Mouse (Mus musculus) layer of hippocampus, postnatal 36 days (tissue): Measurements from ENCODE around the gene Trim38. TPM values are rescaled to one million over a fixed set of nuclear protein-coding genes. Genes with fewer than 3 reads are reported as not detected.

Experiments
- DNase-seq, 2 experiments: peaks; one replicate each; pipeline ENCODE4 v3.0.0; 2022
- total RNA-seq, 2 experiments: library from RNA; stranded (reverse); gene quantifications; 2 replicates each; pipeline ENCODE4 v1.2.3; 2021

The Trim38 gene
- total RNA-seq, 2 experiments from 2014 or later: 0.18 TPM; not detected in 1

- peak; percentile 74 to 76 for DNase-seq
These were observed 23.3 kb upstream of the Trim38 start, which contains the start of gene Hist1h2bb for GRCm38 (mm10) chr13:23746201-23747080. TSS of gene Hist1h2bb (plus strand) at chr13:23746734.

DNA sequence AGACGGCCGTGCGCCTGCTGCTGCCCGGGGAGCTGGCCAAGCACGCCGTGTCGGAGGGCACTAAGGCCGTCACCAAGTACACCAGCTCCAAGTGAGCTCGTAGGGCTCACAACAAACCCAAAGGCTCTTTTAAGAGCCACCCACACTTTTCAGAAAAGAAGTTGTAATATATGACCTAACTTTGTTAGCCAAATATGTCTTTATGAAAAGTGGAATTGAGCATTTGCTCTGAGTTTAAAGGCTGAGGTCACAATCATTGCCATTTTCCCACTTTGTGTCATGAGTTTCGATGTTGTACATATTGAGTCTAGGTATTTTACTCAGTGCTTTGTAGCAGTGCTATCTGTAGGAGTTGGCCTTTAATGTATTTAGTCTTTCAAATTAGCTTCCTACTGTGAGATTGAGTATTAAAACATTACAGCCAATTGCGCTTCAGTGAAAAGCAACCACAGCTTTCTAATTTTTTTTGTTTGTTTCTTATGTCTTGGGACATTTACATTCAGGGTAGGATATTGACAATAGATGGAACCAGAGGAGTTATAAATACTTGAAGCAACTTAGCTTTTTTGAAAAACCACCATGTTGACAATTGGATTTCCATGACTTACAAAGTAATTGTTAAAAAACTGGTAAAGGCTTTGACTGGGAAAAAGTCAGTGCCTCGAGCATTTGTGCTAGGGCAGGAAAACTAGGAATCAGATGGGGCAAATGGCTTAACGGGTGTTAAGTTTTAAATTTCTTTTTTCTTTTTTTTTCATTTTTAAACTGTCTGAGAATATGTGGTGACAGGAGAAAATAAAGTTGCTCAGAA is 22.4 kb upstream of the Trim38 start:
- no peak for DNase-seq

DNA sequence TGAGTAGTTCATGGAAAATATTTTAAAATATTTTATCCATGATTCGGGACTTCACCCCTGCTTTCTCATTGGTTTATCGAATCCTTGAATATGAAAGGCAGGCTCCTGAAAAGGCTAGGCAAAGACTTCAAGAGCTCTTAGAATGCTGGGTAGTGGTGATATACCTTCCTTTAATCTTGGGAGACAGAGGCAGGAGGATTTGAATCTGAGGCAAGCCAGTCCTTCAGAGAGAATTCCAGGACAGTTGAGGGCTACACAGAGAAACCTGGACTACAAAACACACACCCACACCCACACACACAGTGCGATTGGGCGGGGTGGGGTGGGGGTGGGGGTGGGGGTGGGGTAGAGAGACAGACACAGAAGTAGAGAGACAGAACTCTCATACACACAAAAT is 21.8 kb upstream of the Trim38 start:
- DNase-seq: no peak

DNA sequence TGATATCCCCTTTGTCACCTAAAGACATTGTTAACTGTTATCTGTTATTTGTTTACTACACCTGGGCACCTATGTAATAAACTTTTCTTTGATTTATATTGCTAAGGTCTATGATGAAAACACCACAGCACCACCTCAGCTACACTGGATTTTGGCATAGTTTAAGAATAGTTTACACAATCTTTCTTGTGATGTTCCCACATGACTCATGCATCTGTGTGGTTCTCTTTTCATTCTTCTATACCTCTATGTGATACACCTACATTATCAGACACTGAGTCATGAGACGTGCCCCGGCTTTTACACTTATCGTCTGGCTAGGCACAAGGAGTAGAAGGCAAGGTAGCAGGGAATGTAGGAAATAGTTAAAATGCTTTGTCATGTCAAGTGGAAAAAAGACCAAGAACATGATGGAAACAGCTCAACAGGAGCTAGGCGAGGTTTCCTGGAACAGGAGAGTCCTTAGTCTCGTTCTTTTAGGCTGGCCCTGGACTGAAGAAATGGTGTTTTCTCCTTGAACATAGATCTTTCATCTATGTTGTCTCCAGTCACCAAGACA is 20.1 kb upstream of the Trim38 start:
- DNase-seq: no peak

DNA sequence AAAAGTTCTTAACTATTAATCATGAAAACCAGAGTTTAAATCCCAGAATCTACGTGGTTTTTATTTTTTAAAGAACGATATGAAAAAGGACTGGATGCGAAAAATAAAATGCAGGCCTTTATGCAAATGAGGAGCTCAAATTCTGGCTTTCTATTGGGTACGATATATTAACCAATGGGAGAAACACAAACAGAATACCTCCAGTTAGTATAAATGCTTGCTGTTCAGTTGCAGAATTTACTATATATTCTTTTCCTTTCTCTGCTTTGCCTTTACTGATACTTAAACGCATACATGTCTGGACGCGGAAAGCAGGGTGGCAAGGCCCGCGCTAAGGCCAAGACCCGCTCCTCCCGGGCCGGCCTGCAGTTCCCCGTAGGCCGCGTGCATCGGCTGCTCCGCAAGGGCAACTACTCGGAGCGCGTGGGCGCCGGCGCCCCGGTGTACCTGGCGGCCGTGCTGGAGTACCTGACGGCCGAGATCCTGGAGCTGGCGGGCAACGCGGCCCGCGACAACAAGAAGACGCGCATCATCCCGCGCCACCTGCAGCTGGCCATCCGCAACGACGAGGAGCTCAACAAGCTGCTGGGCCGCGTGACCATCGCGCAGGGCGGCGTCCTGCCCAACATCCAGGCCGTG is 18.8 kb upstream of the Trim38 start, which contains the start of gene Hist1h2ab:
Hist1h2ab (plus strand) TSS at position 288 of the 639 bp plus-strand sequence.
- DNase-seq: peak; percentile 41 to 43

- no peak for DNase-seq
These were observed 18.2 kb upstream of the Trim38 start for GRCm38 (mm10) chr13:23751478-23751956.

DNA sequence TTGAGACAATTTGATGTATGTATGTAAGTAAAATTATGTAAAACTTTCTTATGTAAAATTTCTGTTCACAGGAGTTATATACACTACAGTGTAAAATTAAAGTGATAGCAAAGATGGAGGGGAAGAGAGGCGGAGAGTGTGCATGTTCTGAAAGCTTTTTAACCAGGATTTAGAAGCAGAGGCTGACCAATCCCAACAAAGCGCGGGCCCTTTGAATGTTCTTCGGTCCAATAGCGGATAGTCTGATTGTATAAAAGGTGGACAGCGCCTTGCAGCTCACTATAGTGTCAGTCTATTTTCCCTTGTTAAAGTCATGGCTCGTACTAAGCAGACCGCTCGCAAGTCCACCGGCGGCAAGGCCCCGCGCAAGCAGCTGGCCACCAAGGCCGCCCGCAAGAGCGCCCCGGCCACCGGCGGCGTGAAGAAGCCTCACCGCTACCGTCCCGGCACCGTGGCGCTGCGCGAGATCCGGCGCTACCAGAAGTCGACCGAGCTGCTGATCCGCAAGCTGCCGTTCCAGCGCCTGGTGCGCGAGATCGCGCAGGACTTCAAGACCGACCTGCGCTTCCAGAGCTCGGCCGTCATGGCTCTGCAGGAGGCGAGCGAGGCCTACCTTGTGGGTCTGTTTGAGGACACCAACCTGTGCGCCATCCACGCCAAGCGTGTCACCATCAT is 17.5 kb upstream of the Trim38 start, which contains the start of gene Hist1h3b:
Hist1h3b (plus strand) TSS at position 201 of the 675 bp plus-strand sequence.
- peak; percentile 85 to 86 for DNase-seq

DNA sequence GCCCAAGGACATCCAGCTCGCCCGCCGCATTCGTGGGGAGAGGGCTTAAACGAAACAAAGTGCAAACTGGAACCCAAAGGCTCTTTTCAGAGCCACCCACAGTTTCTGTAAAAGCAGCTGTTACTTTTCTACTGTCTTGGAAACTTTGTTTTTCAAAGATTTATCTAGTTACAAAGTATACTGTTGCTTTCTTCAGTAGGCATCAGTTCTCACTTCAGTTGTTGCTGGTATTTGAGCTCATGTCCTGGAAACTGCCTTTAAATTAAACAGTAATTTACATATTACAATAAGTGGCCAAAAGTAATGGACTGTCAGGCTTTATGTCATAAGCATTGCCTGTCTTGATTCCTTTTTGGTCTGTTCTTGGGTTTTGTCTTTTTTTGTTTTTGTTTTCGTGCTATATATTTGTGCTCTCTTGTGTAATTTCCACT is 17.0 kb upstream of the Trim38 start:
- DNase-seq: no peak

DNA sequence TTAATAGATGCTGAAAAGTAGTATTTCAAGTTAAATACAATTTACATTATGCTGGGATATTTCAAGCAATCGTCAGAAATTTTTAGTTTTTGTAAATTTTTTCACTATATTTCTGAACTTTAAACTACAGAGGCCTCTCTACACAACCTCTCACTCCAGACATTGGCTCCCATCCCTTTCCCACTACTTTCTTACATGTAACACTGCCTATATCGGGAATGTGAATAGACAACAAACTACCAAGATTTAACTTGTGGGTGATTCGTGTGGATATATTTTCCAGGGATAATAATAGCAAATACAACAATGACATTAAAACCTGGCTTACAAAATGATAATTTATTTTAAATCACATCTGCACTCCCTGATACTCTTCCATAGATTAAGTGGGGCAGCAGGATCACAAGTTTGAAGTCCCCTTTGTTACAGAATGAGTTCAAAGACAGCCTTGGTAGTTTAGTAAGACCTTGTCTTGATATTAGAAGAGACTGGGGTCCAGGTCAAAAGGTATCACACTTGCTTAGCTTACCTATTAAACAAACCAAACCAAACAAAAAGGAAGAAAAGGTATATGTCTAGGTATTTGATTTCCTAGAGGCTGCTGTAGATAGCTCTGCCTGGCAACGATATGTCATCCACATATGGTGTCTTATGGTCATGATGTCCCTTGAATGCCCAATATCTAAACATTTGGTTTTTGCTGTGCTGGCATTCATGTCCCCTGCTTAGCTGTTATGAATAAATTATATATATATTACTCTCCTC is 16.2 kb upstream of the Trim38 start:
- DNase-seq: no peak

DNA sequence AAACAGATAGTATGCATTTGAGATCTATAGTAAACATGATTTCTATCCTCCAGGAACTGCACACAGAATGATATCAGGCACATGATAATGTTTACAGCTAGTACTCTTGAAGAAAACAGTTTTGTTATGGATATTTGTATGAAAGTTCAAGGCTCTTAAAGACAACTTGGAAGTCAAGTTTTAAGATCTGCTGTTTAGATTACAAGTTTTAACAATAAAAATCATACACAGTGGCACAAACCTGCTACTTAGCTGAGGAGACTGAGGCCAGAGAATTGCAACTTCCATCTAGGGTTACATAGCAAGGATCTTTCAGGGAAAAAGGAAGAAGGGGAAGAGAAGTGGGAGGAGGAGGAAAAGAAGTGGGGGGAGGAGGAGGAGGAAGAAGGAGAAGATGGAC is 14.7 kb upstream of the Trim38 start:
- DNase-seq: no peak

GRCm38 (mm10) chr13:23756790-23757189 is 12.9 kb upstream of the Trim38 start, which contains the start of gene Hist1h4b:
TSS of gene Hist1h4b (plus strand) at chr13:23757013.
- peak; percentile 82 for DNase-seq

DNA sequence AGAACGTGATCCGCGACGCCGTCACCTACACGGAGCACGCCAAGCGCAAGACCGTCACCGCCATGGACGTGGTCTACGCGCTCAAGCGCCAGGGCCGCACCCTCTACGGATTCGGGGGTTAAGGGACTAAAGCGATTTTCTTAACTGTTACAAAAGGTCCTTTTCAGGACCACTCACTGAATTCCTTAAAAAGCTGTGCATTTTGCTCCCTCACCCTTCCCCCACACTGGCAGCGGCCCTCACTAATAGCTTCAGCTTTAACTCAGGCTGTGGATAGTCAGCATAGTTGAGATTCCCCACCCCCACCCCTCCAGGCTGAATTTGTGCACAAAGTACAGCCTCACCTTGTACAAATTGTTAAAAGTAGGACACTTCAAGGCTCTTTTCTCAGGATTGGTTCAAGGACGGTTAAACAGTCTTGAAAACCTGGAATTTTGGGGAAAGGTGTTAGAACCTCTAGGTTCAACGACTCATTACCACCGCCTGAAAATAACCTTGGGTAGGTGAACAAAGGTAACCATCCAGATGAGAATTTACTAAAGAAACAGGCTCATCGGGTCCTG is 12.4 kb upstream of the Trim38 start:
- DNase-seq: no peak

DNA sequence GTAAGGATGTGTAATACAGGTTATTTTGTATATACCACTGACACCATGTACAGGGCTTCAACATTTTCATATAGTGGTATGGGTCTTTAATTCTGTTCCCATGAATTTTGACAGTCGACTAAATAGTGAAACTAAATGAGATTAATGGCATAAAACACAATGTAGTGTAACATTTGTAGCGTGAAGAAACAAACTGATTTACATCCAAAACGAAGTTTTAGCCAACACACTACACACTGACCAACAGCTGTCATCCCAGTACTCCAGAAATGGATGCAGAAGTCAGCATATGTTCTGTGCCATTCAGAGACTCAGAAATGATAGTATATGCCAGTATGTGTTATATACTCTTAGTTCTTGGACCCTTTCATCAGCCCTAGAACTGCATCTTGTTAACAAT is 11.8 kb upstream of the Trim38 start:
- no peak for DNase-seq

GRCm38 (mm10) chr13:23759251-23759771 is 10.4 kb upstream of the Trim38 start:
- DNase-seq: no peak

DNA sequence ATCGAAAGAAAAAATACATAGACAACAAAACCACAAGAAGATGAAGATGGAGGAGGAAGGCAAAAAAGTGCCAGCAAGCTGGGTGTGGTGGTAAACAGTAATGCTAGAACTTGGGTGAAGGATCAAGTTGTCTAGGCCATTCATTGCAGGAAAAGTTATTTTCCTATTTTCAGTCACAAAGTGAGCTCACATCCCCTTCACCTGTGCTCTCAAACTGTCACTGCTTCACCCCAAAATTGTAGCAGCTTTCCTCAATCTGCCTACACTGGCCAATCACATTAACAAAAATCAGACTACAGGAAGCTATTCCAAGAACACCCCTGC is 9.8 kb upstream of the Trim38 start:
- DNase-seq: no peak

DNA sequence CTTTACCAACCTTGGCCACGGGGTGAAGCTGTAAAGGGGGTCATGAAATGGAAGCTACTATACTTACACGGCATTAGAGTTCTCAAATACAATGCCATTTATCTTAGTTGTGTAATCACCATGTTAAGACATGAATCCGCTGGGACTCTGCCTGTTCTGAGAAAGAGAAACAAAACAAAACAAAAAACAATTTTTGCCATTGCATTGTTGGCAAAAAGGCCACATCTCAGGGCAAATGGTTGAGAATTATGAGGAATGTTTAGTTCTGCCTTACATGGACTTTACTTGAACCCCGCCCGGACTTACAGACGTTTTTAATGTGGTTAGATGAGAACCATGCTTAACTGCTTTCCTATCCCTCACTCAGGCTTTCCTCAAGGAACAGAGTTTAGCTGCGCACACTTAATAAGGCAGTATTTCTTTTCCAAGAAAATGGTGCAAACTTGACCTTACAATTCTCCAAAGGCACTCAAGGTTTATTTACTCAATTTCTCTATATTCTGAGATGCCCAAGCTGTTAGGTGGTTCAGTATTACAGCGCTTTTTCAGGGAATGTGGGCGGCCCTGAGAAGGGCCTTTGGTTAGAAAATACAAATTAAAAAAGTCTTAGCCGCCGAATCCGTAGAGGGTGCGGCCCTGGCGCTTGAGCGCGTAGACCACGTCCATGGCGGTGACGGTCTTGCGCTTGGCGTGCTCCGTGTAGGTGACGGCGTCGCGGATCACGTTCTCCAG is 9.3 kb upstream of the Trim38 start:
- no peak for DNase-seq

GRCm38 (mm10) chr13:23760972-23761864 is 8.5 kb upstream of the Trim38 start, which contains the start of gene Hist1h4a:
TSS of gene Hist1h4a (minus strand) at chr13:23761230.
- DNase-seq: peak; percentile 98
